Mouse (Mus musculus) embryonic stem cell, embryonic (primary cell): Measurements from ENCODE around the gene Hsdl2.

Experiments
- CTCF ChIA-PET, 4 experiments: fragments of 300-600 bp in 2 of 4; fragments of 350-600 bp in 2 of 4; sonication (Branson Sonifier 250); formaldehyde crosslinking; loops; one replicate each; lab custom pipeline; 2022; ENCODE audit warnings: inconsistent platforms in 2 of 4; lab: Charles Lee
- POLR2A ChIA-PET, 4 experiments: fragments of 300-600 bp in 2 of 4; fragments of 350-600 bp in 2 of 4; sonication (Branson Sonifier 250); formaldehyde crosslinking; loops; one replicate each; lab custom pipeline; 2022; ENCODE audit warnings: antibody characterized with exemption in 4 of 4, inconsistent platforms in 1 of 4; lab: Charles Lee

The Hsdl2 gene

DNA sequence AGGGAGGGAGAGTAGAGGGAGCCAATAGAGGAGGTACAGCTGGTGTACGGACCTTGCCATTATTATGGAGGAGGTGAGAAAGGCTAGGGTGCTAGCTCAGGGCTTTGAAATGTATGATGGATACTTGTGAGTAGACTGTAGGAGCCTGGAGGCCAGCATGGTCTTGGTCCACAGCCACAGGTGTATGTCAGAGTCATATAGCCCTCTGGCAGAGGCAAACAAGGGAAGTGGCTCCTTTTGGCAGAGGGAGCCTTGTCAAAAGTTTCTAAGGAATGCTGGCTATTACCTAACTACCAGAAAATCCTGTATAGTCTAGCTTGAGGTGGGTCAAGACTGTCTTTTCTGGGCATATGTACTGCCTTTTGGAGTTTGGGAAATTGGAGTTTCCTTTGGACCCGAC lies 59.4 kb downstream of the Hsdl2 start:
- CTCF ChIA-PET = no interaction called here
- POLR2A ChIA-PET = interaction anchor here in 2 of 4 experiments (1.2 to 2.3 kb wide), 4 partner anchors 10 to 14 kb away, joined by 4 to 6 read pairs (median 4); partner anchors contain the start of gene E130308A19Rik (in 1 of the 2)

DNA sequence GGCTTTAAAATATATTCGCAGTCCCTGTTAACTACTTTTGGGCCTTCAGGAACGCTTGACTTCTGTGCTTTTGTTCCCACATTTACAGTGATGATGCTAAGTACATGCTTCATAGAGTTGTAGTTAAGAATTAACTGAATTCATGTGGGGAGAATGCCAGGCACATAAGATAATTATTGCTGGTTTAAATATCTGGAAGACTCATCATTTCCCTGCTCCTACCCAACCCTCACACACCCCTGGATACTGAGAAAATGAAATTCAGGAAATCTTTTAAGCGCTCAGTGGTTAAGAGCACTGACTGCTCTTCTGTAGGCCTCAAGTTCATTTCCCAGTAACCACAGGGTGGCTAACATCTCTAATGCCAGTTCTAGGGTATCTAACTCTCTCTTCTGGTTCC lies 60.7 kb downstream of the Hsdl2 start:
- POLR2A ChIA-PET = no interaction called here
- CTCF ChIA-PET = no interaction called here

DNA sequence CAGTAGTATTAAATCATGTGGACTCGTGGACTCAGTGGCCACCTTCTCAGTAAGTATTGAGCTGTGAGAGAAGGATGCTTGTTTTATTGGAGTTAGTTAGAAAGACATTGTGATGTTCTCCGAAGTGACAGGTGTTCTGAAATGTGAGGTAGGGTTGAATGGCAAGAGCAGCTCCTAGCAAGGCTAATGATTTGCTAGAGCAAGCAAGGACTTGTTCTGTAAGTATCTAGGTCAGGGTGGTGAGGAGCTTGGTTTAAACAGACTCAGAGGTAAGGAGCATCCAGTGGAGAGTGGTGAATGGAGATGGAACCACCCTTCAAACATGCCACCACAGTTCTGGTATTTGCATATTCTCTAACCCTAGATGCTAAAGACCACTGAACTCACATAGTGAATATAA lies 61.3 kb downstream of the Hsdl2 start:
- ChIA-PET CTCF (no interaction called here), POLR2A (interaction anchor here in 1 of 4 experiments (1.2 kb wide), 1 partner anchor 16 kb away, joined by 5 read pairs; the partner anchor contains the start of gene E130308A19Rik)

DNA sequence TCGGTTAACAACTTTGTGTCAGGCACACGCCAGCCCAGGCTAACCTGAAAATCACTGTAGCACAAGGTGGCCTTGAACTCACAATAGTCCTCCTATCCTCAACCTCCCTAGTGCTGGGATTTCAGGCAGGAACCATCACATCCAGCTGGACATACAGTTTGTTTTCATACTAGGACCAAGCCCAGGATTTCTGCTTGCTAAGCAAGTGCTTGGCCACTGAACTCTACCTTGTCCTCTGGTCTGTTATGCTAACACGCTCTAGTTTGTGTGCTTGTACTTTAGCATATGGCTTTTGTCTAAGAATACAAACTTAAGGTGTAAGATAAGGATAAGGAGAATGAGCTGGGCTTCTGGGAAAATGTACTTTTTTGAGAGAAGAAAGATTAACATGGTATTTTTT lies 63.1 kb downstream of the Hsdl2 start:
- CTCF ChIA-PET = no interaction called here
- POLR2A ChIA-PET = no interaction called here

DNA sequence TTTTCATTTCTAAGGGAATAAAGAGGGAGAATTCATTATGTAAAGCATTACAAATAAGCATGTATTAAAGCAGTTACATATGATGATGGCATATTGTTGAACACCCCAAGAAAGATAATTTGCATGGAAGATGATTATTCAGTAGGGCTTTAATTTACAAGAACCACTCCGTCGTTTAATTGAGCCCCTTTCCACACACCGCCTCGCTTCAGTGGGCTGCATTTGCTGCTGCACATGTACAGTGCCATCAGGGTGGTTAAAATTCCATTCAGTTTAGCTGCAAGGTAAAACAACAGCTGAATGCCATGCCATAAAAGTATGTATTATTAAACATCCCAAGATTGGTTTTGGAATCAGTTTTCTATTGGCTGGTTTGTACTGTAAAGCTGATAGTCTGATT lies 63.6 kb downstream of the Hsdl2 start:
- POLR2A ChIA-PET = interaction anchor here in 1 of 4 experiments (0.6 kb wide), 1 partner anchor 27 kb away, joined by 3 read pairs; no protein-coding TSS in a partner anchor
- CTCF ChIA-PET = interaction anchor here in 1 of 4 experiments (0.6 kb wide), 1 partner anchor 241 kb away, joined by 4 read pairs; no protein-coding TSS in a partner anchor

DNA sequence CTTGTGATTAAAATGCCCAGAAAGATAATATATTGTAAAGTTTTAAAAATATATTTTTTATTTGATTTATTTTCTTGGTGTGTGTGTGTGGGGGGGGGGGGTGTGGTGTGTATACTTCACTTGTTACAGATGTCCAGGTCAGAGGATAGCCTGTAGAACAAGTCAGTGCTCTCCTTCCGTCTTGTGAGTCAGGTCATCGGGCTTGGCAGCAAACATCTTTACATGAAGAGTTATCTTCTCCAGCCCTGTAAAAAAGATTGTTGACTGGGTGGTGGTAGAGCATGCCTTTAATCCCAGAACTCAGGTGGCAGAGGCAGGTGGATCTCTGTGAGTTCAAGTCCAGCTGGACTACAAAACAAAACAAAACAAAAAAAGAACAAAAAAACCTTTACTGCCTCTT lies 64.2 kb downstream of the Hsdl2 start:
- CTCF ChIA-PET = interaction anchor here in 1 of 4 experiments (0.6 kb wide), 1 partner anchor 240 kb away, joined by 4 read pairs; no protein-coding TSS in a partner anchor
- POLR2A ChIA-PET = interaction anchor here in 1 of 4 experiments (0.6 kb wide), 1 partner anchor 26 kb away, joined by 3 read pairs; no protein-coding TSS in a partner anchor

DNA sequence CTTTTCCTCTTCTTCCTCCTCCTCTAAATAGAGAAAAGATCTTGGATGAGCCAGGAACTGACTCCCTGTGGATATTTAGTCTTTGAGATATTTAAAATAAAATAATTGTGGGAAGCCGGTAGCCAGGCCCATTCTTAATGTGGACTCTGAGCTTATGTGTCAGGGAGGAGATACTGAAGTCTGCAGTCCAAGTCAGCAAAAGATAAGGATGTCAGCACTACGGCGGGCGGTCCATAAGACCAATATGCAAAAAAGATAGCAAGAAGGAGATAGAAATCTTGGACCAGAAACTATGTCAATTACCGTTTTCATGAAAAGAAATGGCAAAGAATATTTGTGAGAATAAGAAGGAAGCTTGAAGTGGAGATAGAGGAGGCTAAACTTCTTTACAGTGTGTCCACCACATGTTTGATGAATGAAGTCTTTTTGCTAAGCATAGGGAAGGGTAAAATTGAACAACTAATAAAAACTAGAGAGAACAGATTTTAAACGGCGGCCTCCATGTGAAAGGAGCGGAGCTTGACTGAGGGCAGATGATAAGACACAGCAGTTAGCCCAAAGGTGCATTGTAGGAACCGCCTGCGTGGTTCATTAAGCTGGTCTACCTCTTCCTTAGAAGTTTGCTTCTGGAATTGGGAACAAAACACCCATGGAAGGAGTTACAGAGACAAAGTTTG lies 64.8 kb downstream of the Hsdl2 start:
- ChIA-PET POLR2A (interaction anchor here in 1 of 4 experiments (0.8 to 0.9 kb wide), 2 partner anchors 11 to 66 kb away, joined by 3 read pairs; no protein-coding TSS in a partner anchor), CTCF (no interaction called here)

DNA sequence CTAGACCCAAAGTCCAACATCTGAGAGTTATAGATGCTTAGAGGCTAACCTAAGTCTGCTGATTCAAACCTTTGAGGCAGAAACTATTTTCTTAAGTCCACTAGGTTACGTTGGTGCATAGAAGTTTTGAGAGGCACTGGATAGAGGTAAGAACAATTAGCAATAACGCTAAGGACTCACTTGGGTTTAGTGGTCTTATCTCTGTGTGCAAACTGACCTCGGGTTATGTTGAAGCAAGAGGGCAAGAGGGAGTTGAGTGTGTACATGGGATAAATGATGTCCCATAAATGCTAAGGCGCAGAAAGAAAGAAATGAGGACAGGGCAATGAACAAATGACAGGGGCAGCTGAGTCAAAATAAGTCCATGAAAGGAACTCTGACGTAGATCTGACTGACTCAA lies 67.8 kb downstream of the Hsdl2 start:
- CTCF ChIA-PET = no interaction called here

DNA sequence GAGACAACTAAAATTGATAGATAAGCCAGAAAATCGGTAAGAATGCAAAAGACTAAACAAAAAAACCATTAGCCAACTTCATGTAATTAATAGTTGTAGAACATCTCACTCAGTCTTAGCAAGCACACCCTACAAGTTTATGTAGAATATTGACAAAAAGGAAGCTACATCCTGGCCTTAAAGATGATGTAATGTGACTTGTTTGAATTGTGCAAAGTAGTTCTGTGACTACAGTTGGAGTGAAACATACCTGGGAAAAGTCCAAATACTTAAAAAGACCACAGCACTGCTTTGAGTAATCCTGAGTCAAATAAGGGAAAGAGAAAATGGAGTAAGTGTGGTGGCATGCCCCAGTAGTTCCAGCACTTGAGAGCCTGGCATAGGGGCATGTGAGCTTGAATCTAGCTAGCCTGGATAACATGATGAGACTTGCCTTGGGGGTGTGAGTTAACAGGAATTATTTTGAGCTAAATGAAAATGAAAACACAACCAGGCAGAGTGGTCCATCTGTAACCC lies 70.9 kb downstream of the Hsdl2 start:
- CTCF ChIA-PET = no interaction called here
- POLR2A ChIA-PET = interaction anchor here in 2 of 4 experiments (0.9 to 1.0 kb wide), 2 partner anchors 18 to 26 kb away, joined by 3 to 5 read pairs; partner anchors contain the start of gene E130308A19Rik (in 1 of the 2)

More for the DNA sequence above, 67.8 kb downstream of the Hsdl2 start:
- POLR2A ChIA-PET = interaction anchor here in 1 of 4 experiments (0.7 kb wide), 1 partner anchor 324 kb away, joined by 3 read pairs; no protein-coding TSS in a partner anchor

DNA sequence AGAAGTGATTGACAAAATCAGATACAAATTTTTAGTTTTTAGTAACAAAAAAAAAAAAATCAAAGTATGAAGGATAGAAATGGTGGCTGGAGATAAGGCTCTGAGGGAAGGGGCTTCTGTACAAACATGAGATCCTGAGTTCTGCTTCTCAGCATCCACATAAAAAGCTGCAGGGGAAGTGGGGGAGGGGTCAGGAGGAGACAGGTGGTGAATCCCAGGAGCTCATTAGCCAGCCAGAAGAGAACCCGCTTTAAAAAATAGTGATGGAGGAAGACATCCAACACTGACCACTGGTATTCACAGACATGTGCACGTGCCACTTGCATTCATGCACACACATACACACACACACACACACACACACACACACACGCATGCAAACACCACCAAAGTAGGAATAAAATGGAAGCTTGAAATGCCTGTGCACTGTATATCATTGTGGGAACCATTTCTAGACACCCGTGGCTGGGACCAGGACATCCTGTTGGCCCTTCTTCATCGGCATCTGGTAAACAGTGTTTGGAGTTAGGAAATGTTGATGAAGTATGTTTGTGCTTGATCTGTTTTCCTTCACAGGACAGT lies 74.8 kb downstream of the Hsdl2 start:
- ChIA-PET POLR2A (interaction anchor here in 2 of 4 experiments (0.6 to 1.0 kb wide), 6 partner anchors 8 to 581 kb away, joined by 3 to 8 read pairs (median 3); no protein-coding TSS in a partner anchor), CTCF (interaction anchor here in 1 of 4 experiments (0.6 kb wide), 1 partner anchor 273 kb away, joined by 4 read pairs; no protein-coding TSS in a partner anchor)

DNA sequence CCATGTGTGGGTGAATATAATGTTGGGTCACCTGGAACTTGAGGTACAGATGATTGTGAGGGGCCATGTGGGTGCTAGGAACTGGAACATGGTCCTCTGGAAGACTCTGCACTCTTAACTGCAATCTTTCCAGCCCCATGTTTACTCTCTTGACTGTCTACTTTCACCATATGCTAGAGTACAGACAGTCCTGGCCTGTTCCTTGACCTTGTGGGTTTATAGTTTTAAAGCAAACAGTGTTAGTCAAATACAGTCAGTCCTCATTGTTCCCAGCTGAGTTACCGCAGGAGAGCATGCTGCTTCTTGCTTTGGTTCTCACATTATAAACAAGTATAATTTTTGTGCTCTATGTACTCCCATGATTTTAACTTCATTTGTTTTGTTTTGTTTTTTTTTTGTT lies 80.8 kb downstream of the Hsdl2 start:
- ChIA-PET POLR2A (no interaction called here), CTCF (interaction anchor here in 1 of 4 experiments (0.6 kb wide), 1 partner anchor 40 kb away, joined by 4 read pairs; no protein-coding TSS in a partner anchor)

DNA sequence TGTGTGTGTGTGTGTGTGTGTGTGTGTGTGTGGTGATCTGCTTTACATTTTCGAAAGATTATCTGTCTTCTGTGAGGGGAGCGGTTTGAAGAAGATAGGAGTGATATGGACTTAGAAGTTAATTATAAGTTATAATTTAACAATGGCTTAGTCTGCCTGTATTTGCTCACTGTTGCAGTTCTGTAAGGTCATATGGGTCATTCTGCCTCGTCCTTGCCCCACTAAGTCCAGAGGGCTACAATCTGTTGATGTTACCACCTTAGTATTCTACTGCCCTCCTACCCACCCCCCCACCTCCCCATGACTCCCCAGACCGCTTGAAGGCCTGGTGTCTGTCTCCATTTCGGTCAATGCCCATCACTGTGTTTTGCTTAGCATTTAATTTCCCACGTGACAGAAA lies 82.1 kb downstream of the Hsdl2 start:
- ChIA-PET CTCF (no interaction called here), POLR2A (interaction anchor here in 2 of 4 experiments (0.6 to 0.7 kb wide), 2 partner anchors 8 to 46 kb away, joined by 4 to 8 read pairs; no protein-coding TSS in a partner anchor)

DNA sequence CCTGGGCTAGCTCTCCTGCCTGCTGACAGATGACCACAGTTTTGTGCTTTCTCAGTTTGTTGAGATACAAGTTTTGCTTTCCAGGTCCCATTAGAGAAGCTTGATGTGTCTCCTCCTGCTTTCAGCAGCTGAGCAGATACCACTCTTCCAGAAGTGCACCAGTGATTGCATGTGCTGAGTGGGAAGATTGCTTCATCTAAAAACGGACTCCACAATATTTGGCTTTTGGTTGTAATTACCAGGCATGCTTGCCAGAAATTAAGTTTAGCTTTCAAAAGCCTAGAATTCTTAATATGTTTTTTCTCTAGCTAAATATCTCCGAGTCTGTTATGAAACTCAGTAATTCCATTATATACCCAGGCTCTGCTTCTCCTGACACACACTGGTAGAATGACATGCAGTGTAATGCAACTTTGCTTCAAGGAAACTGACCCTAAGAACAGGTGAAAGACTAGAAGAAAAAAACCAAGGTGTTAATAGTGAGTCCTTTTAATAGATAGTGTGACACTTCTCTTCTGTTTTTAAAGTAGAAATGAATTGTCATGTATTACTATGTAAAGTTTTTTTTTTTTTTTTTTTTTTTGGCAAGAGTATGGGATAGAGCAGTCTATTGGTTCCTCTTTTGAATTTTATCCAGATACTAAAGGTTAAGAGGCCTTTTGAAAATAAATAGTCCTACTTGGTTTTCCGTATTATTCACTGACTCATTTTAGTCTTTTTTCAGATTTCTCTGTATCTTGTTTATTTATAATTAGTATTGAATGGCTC lies 85.4 kb downstream of the Hsdl2 start:
- CTCF ChIA-PET = no interaction called here
- POLR2A ChIA-PET = no interaction called here

DNA sequence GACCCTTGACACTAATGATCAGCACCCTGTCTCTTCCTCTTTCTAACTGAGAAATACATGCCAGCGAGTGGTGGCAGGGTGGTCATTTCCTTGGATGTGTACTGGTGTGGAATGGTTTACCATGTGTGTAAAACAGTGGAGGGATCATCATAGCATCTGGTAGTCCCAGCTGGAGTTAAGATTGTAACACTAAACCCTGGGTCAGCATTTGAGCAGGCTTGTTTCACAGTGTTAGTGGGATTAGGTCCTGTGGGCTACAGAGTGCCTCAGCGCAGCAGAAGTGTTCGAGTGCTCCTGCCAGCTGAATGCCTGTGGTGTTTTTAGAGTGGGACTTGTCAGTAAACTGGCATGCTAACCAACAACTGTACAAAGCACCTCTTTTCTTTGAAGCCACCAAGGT lies 86.7 kb downstream of the Hsdl2 start:
- CTCF ChIA-PET = interaction anchor here in 1 of 4 experiments (0.5 kb wide), 1 partner anchor 1116 kb away, joined by 3 read pairs; no protein-coding TSS in a partner anchor
- POLR2A ChIA-PET = interaction anchor here in 1 of 4 experiments (1.0 kb wide), 1 partner anchor 8 kb away, joined by 5 read pairs; no protein-coding TSS in a partner anchor
